Mouse (Mus musculus): ENCODE results near the gene Fmn2. TPM values are rescaled to one million over a fixed set of nuclear protein-coding genes. Genes with fewer than 3 reads are reported as not detected.

Fmn2 gene
- polyA plus RNA-seq (2014; fragmentation: Illumina TruSeq; extraction: RNeasy Lipid Tissue Mini Kit (QIAGEN cat#74804); ENCODE audit: low read depth, low replicate concordance): 8.7 TPM

GRCm38 (mm10) chr1:174501661-174502030 is at the start of gene Fmn2:
Gene Fmn2 (plus strand): TSS chr1:174501825.

Other genes with a start within 250 kb of the Fmn2 start
- gene Olfr419, start 249.8 kb upstream of the Fmn2 start, polyA plus RNA-seq (2014; fragmentation: Illumina TruSeq; extraction: RNeasy Lipid Tissue Mini Kit (QIAGEN cat#74804); ENCODE audit: low read depth, low replicate concordance): not detected
- gene Mptx1, start 171.3 kb upstream of the Fmn2 start, polyA plus RNA-seq (2014; fragmentation: Illumina TruSeq; extraction: RNeasy Lipid Tissue Mini Kit (QIAGEN cat#74804); ENCODE audit: low read depth, low replicate concordance): 1.4 TPM
- gene Olfr417, start 136.7 kb upstream of the Fmn2 start, polyA plus RNA-seq (2014; fragmentation: Illumina TruSeq; extraction: RNeasy Lipid Tissue Mini Kit (QIAGEN cat#74804); ENCODE audit: low read depth, low replicate concordance): not detected
- gene Olfr248, start 110.8 kb upstream of the Fmn2 start, polyA plus RNA-seq (2014; fragmentation: Illumina TruSeq; extraction: RNeasy Lipid Tissue Mini Kit (QIAGEN cat#74804); ENCODE audit: low read depth, low replicate concordance): not detected
- not detected for gene Olfr414, start 77.8 kb upstream of the Fmn2 start, polyA plus RNA-seq (2014; fragmentation: Illumina TruSeq; extraction: RNeasy Lipid Tissue Mini Kit (QIAGEN cat#74804); ENCODE audit: low read depth, low replicate concordance)
- not detected for gene Olfr220, start 59.7 kb upstream of the Fmn2 start, polyA plus RNA-seq (2014; fragmentation: Illumina TruSeq; extraction: RNeasy Lipid Tissue Mini Kit (QIAGEN cat#74804); ENCODE audit: low read depth, low replicate concordance)

Data from adrenal gland, adult 10 weeks (tissue).